Mouse (Mus musculus): Measurements from ENCODE around the gene Cwc25.
"Not testable (repeated sequence)": the region's sequence is repeated elsewhere in the genome, so short reads cannot be mapped to it uniquely, and the experiment has no call there.

DNA sequence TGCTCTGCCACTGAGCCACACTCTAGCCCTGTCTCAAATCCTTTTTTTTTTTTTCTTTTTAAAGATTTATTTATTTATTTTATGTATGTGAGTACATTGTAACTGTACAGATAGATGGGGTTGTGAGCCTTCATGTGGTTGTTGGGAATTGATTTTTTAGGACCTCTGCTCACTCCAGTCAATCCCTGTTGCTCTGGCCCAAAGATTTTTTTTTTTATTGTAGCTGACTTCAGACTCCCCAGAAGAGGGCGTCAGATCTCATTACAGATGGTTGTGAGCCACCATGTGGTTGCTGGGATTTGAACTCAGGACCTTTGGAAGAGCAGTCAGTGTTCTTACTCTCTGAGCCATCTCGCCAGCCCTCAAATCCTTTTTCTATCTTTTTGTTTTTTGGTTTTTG is 56.3 kb downstream of the Cwc25 start:
- not testable (repeated sequence) for TF ChIP-seq GATA1 (IDR thresholded peaks at IDR 0.05; ENCODE audit: borderline replicate concordance, low read length); FLI1 (IDR thresholded peaks at IDR 0.05; ENCODE audit: low read length)

All from megakaryocyte, embryonic 14.5 days (primary cell).